Mouse (Mus musculus): Measurements from ENCODE around the gene Oaf. TPM values are rescaled to one million over a fixed set of nuclear protein-coding genes. Genes with fewer than 3 reads are reported as not detected.

The Oaf gene
- total RNA-seq, 1 experiment: 22.8 TPM

DNA sequence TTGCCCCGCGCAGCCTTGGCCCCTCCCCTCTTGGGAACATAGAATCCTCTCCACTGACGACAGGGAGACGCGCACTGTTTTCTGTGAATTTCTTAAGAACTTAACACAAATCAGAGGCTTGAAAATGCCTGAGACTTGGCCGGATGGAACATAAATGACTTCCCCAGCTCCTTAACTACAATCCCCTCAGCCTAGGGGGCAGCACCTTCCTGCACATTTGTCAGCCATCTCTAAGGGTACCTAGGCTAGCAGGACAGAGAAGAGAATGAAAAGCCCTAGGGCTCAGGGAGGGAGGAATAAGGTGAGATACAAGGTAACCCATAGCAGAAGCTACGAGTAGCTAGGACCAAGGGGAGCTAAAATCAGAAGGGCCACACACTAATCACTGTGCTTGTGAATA lies 61.5 kb downstream of the Oaf start:
- TF ChIP-seq CHD2 (IDR thresholded peaks at IDR 0.05; ENCODE audit: low read depth, low read length) (no peak), HCFC1 (IDR thresholded peaks at IDR 0.05; ENCODE audit: borderline replicate concordance, insufficient read depth, low read length) (no peak), ZC3H11A (IDR thresholded peaks at IDR 0.05; ENCODE audit: borderline replicate concordance, low read depth, low read length) (no peak), ZNF384 (IDR thresholded peaks at IDR 0.05; ENCODE audit: low read depth, low read length) (no peak), MAFK (IDR thresholded peaks at IDR 0.05; ENCODE audit: insufficient read depth, low read depth, low read length) (no peak)
- H3K36me3 ChIP-seq (ENCODE audit: control insufficient read depth, insufficient read depth, low read length, poor library complexity, severe bottlenecking): no peaks in the 10 kb centered on the region
- H3K9ac ChIP-seq (ENCODE audit: insufficient read depth, low read depth, low read length, poor library complexity, severe bottlenecking): no peak overlapping the region
- H3K27ac ChIP-seq (ENCODE audit: insufficient read depth, low read depth, low read length, poor library complexity, severe bottlenecking): no peak overlapping the region
- H3K4me1 ChIP-seq (ENCODE audit: control insufficient read depth in 2 of 2, insufficient read depth in 2 of 2, low read length in 2 of 2, poor library complexity in 1 of 2): no peaks in the 10 kb centered on the region
- in situ Hi-C loops (cut with MboI; ENCODE audit: low sequenced_read_pairs in 2 of 2, unreplicated experiment in 2 of 2): no loop called here
- no peak overlapping the region for H3K4me3 ChIP-seq (ENCODE audit: insufficient read depth in 1 of 2, low read depth in 1 of 2, low read length in 2 of 2, poor library complexity in 1 of 2, severe bottlenecking in 1 of 2)
- DNase-seq (ENCODE audit: low read depth, low spot score): no peak
- H3K9me3 ChIP-seq (ENCODE audit: control insufficient read depth, insufficient read depth, low read depth, low read length): no peaks in the 10 kb centered on the region

Other genes with a start within 250 kb of the Oaf start
- gene Arhgef12, start 132.7 kb downstream of the Oaf start, total RNA-seq (2012; rRNA removed): 22.2 and 23.2 TPM in 2 replicates
- gene Tmem136, start 123.3 kb downstream of the Oaf start, total RNA-seq (2012; rRNA removed): 5.1 and 5.2 TPM in 2 replicates
- gene Pou2f3, start 29.5 kb downstream of the Oaf start, total RNA-seq (2012; rRNA removed): 0.58 and 1.5 TPM in 2 replicates
- 0.22 and 0.74 TPM in 2 replicates for gene Trim29, start 70.9 kb upstream of the Oaf start, total RNA-seq (2012; rRNA removed)